Mouse (Mus musculus): ENCODE data around the gene Krt7. TPM values are rescaled to one million over a fixed set of nuclear protein-coding genes. Genes with fewer than 3 reads are reported as not detected.

Krt7 gene
- polyA plus RNA-seq, 1 experiment from 2014 or later: 1.1 TPM

DNA sequence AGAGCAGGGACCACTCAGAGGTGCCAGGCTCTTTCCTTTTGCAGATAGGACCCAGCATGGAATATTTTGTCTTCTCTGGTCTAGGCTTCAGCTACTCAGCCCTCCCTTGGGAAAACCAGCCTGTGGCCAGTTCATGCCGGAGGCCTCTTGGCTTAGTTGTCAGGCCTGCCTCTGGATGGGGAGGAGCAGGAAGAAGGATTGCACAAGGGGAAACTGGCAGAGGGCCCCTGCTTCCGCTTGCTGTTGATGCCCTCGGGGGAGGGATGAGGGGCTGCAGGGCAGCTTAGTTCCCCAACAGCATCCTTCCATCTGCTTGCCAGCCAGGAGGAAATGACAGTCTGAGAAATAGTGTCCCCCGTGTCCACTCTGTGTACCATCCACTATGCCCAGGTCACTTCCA, 36.0 kb upstream of the Krt7 start:
- Histone ChIP-seq H3K27me3 (ENCODE audit: control insufficient read depth, insufficient read depth, low read depth, low read length) (no peaks in the 10 kb centered on the region), H3K36me3 (ENCODE audit: control insufficient read depth, insufficient read depth, low read length) (no peaks in the 10 kb centered on the region), H3K4me3 (ENCODE audit: low read depth, low read length) (no peak overlapping the region), H3K9ac (ENCODE audit: low read depth, low read length) (no peak overlapping the region), H3K4me2 (ENCODE audit: low read length) (no peak overlapping the region), H3K27ac (ENCODE audit: low read length) (no peak overlapping the region), H3K9me3 (replicated peaks; ENCODE audit: control insufficient read depth, low read length, poor library complexity, severe bottlenecking) (no peaks in the 10 kb centered on the region), H3K4me1 (ENCODE audit: control insufficient read depth, insufficient read depth, low read length) (no peaks in the 10 kb centered on the region)
- no peak for ATAC-seq
- WGBS: 69% methylated on average over 4 of the region's 4 CpGs

DNA sequence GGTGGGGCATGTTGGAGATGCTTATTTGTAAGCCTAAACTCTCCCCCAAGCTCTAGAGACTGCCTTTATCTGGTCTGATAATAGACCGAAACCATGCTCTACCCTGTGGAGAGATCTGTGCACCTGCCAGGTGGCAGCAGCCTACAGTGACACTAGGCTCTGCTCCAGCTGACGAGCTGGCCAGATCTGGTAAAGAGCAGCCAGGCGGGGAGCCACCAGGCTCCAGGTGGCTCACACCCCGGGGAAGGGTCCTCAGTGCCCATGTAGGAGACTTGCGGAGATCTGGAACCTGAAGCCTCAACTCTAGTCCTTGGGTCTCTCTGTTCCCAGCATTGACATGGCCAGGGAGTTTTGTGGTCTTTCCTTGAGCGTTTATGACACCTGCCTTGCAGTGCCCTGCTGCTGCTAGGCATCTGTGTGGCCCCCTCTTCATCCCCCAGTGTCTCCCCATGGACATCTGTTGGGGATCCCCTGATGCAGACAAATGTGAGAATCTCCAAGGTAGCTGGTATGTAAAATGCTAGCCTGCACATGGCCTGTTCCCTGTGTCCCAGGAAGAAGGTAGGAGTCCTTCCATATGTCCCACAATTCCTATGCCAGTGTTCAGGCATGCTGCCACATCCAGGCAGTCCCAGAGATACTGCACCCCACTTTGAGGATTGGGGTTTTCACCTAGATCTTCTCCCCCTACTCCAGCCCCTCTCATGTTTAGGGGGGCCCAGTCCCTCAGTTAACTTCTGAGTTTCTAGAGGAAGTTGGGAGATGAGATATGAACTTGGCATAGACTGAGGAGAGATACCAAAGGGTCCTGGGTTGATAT, 34.7 kb upstream of the Krt7 start:
- Histone ChIP-seq H3K9me3 (replicated peaks; ENCODE audit: control insufficient read depth, low read length, poor library complexity, severe bottlenecking) (no peaks in the 10 kb centered on the region), H3K4me3 (ENCODE audit: low read depth, low read length) (no peak overlapping the region), H3K9ac (ENCODE audit: low read depth, low read length) (no peak overlapping the region), H3K36me3 (ENCODE audit: control insufficient read depth, insufficient read depth, low read length) (no peaks in the 10 kb centered on the region), H3K4me2 (ENCODE audit: low read length) (no peak overlapping the region), H3K27ac (ENCODE audit: low read length) (no peak overlapping the region), H3K4me1 (ENCODE audit: control insufficient read depth, insufficient read depth, low read length) (no peaks in the 10 kb centered on the region), H3K27me3 (ENCODE audit: control insufficient read depth, insufficient read depth, low read depth, low read length) (no peaks in the 10 kb centered on the region)
- ATAC-seq: no peak
- WGBS: 72% methylated on average over 6 of the region's 6 CpGs

DNA sequence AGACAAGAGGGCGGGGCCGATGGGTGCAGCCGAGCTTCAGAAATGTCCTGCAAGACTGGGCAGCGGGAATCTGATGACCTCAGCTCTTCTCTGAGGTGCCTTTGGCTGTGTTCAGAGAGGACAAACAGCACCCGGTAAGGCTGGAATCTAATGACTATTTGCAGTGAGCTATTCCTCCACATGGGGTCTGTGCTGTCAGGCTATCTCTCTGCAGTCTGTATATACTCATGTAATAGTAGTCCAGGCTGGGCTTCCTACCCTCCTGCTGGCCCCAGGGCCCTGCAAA, 34.1 kb upstream of the Krt7 start:
- H3K9me3 ChIP-seq (replicated peaks; ENCODE audit: control insufficient read depth, low read length, poor library complexity, severe bottlenecking): no peaks in the 10 kb centered on the region
- WGBS: 77% methylated on average over 5 of the region's 5 CpGs
- ATAC-seq: no peak
- no peaks in the 10 kb centered on the region for H3K27me3 ChIP-seq (ENCODE audit: control insufficient read depth, insufficient read depth, low read depth, low read length)
- H3K4me1 ChIP-seq (ENCODE audit: control insufficient read depth, insufficient read depth, low read length): no peaks in the 10 kb centered on the region
- no peaks in the 10 kb centered on the region for H3K36me3 ChIP-seq (ENCODE audit: control insufficient read depth, insufficient read depth, low read length)
- H3K9ac ChIP-seq (ENCODE audit: low read depth, low read length): no peak overlapping the region
- H3K4me2 ChIP-seq (ENCODE audit: low read length): no peak overlapping the region
- no peak overlapping the region for H3K4me3 ChIP-seq (ENCODE audit: low read depth, low read length)
- H3K27ac ChIP-seq (ENCODE audit: low read length): no peak overlapping the region

DNA sequence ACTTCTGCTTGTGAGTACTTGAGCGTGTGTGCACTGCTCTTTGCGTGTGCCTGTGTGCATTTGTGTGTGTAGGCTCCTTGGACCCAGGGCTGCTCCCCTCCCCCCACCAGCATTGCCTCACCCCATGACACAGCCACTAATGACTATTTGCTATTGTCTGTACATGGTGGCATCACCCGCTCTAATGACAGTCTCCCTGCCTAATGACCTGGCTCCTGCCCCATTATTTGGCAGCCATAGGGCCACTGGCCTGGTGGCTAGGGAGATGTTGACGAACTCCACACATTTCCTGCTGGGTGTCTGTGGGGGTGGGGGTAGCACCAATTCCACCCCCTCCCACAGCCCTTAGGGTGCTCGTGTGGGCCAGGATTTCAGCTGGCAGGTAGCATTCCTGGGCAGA, 32.2 kb upstream of the Krt7 start:
- no peak overlapping the region for H3K4me3 ChIP-seq (ENCODE audit: low read depth, low read length)
- no peaks in the 10 kb centered on the region for H3K9me3 ChIP-seq (replicated peaks; ENCODE audit: control insufficient read depth, low read length, poor library complexity, severe bottlenecking)
- WGBS: 79% methylated on average over 5 of the region's 5 CpGs

DNA sequence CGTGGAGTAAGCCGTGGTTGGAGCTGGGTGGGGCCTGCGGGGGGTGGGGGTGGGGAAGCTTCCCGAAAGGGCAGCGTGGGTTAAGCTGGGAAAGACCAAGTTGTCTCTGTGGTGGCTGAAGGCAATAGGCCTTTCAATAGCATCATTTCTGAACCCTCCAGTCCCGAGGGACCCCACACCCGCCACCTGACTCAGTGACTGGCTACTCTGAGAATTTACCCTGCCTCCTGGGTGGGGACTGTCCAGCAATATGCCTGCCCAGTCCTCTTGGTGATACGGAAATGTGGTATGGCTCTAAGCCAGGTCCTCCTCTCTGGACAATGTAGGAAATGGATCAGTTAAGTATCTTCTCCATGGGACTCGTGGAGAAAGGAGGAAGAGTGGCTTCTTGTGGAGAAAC, 29.1 kb upstream of the Krt7 start:
- no peaks in the 10 kb centered on the region for H3K9me3 ChIP-seq (replicated peaks; ENCODE audit: control insufficient read depth, low read length, poor library complexity, severe bottlenecking)
- no peaks in the 10 kb centered on the region for H3K4me1 ChIP-seq (ENCODE audit: control insufficient read depth, insufficient read depth, low read length)
- H3K27me3 ChIP-seq (ENCODE audit: control insufficient read depth, insufficient read depth, low read depth, low read length): no peaks in the 10 kb centered on the region
- no peak overlapping the region for H3K27ac ChIP-seq (ENCODE audit: low read length)
- H3K4me3 ChIP-seq (ENCODE audit: low read depth, low read length): no peak overlapping the region
- 63% methylated on average over 9 of the region's 9 CpGs for WGBS
- H3K36me3 ChIP-seq (ENCODE audit: control insufficient read depth, insufficient read depth, low read length): no peaks in the 10 kb centered on the region
- ATAC-seq: no peak
- no peak overlapping the region for H3K4me2 ChIP-seq (ENCODE audit: low read length)
- H3K9ac ChIP-seq (ENCODE audit: low read depth, low read length): no peak overlapping the region

More for the DNA sequence above, 32.2 kb upstream of the Krt7 start:
- Histone ChIP-seq H3K9ac (ENCODE audit: low read depth, low read length) (no peak overlapping the region), H3K27me3 (ENCODE audit: control insufficient read depth, insufficient read depth, low read depth, low read length) (no peaks in the 10 kb centered on the region), H3K4me1 (ENCODE audit: control insufficient read depth, insufficient read depth, low read length) (no peaks in the 10 kb centered on the region), H3K4me2 (ENCODE audit: low read length) (no peak overlapping the region), H3K36me3 (ENCODE audit: control insufficient read depth, insufficient read depth, low read length) (no peaks in the 10 kb centered on the region), H3K27ac (ENCODE audit: low read length) (no peak overlapping the region)
- no peak for ATAC-seq

DNA sequence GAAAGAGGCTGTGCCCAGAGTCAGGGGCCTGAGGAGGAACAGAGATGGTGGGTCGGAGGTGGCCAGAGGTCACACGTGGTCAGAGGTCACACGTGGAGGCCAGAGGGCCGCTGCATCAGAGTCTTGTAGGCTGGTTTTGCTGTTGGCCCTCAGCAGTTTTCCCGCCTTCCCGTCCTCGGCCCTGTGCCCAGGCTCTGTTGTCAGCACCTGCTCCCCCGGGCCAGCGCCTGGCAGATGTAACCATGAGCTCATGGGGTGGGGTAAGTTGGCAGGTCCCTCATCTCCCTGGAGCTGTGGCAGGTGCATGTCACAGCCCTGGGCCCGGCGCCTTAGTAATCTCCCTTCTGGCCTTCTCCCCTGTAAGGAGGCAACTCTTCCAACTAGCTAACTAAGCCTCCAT, 28.0 kb upstream of the Krt7 start:
- Histone ChIP-seq H3K9ac (ENCODE audit: low read depth, low read length) (no peak overlapping the region), H3K9me3 (replicated peaks; ENCODE audit: control insufficient read depth, low read length, poor library complexity, severe bottlenecking) (no peaks in the 10 kb centered on the region), H3K27me3 (ENCODE audit: control insufficient read depth, insufficient read depth, low read depth, low read length) (no peaks in the 10 kb centered on the region), H3K4me2 (ENCODE audit: low read length) (no peak overlapping the region), H3K4me3 (ENCODE audit: low read depth, low read length) (no peak overlapping the region), H3K36me3 (ENCODE audit: control insufficient read depth, insufficient read depth, low read length) (no peaks in the 10 kb centered on the region), H3K27ac (ENCODE audit: low read length) (no peak overlapping the region), H3K4me1 (ENCODE audit: control insufficient read depth, insufficient read depth, low read length) (no peaks in the 10 kb centered on the region)
- no peak for ATAC-seq
- 76% methylated on average over 11 of the region's 11 CpGs for WGBS

DNA sequence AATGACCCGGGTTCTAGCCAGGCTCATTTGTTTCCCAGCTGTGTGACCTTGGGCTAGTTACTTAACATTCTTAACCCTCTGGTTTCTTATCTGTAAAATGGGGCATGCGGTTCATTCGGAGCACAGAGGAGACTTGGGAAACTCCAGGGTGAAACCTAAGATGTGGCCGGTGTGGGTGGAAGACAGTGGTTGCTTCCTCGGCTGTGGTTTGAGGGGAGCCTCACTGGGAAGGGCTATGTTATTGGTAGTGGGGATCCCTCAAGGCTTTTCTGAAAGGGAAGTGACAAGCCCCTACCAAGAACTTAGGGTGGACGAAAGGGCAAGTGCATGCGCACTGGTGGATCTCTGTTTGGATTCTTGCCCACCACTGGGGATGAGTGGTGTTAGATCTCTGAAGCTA, 26.2 kb upstream of the Krt7 start:
- Histone ChIP-seq H3K9ac (ENCODE audit: low read depth, low read length) (no peak overlapping the region), H3K36me3 (ENCODE audit: control insufficient read depth, insufficient read depth, low read length) (no peaks in the 10 kb centered on the region), H3K27me3 (ENCODE audit: control insufficient read depth, insufficient read depth, low read depth, low read length) (no peaks in the 10 kb centered on the region), H3K9me3 (replicated peaks; ENCODE audit: control insufficient read depth, low read length, poor library complexity, severe bottlenecking) (no peaks in the 10 kb centered on the region), H3K27ac (ENCODE audit: low read length) (no peak overlapping the region), H3K4me1 (ENCODE audit: control insufficient read depth, insufficient read depth, low read length) (no peaks in the 10 kb centered on the region), H3K4me3 (ENCODE audit: low read depth, low read length) (no peak overlapping the region), H3K4me2 (ENCODE audit: low read length) (no peak overlapping the region)
- ATAC-seq: no peak
- WGBS: 83% methylated on average over 7 of the region's 7 CpGs

DNA sequence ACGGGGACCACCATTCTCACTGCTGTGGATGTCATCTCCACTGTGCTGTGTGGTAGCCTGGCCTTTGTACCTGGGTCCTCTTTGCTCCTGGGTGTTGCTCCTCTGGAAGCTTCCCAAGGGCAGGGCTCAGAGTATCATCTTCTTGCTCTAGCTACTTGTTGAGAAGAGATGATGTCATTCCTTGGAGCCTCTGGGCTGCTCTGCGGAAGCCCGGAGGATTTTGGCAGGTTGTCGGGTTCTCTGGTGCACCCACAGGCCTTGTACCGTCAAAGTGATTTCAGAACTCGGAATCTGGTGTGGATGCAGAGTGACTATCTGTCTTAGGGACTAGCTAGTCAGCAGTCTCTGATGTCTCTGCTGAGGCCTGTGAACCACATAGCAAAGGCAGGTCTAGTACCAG, 25.8 kb upstream of the Krt7 start:
- no peaks in the 10 kb centered on the region for H3K9me3 ChIP-seq (replicated peaks; ENCODE audit: control insufficient read depth, low read length, poor library complexity, severe bottlenecking)
- 87% methylated on average over 6 of the region's 6 CpGs for WGBS

DNA sequence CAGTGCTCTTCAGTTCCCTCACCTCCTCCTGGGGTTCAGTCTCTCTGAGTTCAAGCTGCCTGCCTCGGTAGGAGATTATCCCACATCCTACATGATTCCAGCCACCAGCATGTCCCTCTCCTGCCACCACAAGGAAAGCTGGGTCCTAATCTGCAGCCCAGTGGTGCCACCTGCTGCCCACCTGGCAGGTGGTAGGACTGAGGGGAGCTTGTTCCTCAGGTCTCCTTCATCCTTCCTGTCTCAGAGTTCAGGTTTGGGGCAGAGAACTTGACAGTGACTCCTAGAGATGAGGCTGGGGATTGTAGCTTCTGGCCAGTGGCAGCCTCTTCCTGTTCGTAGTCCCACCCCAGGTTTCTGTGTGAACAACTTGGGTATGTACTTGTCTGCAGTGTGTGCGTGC, 23.7 kb upstream of the Krt7 start:
- Histone ChIP-seq H3K27me3 (ENCODE audit: control insufficient read depth, insufficient read depth, low read depth, low read length) (no peaks in the 10 kb centered on the region), H3K4me3 (ENCODE audit: low read depth, low read length) (no peak overlapping the region), H3K4me2 (ENCODE audit: low read length) (no peak overlapping the region), H3K9me3 (replicated peaks; ENCODE audit: control insufficient read depth, low read length, poor library complexity, severe bottlenecking) (no peaks in the 10 kb centered on the region), H3K36me3 (ENCODE audit: control insufficient read depth, insufficient read depth, low read length) (no peaks in the 10 kb centered on the region), H3K4me1 (ENCODE audit: control insufficient read depth, insufficient read depth, low read length) (no peaks in the 10 kb centered on the region), H3K27ac (ENCODE audit: low read length) (no peak overlapping the region), H3K9ac (ENCODE audit: low read depth, low read length) (no peak overlapping the region)
- 60% methylated on average over 3 of the region's 3 CpGs for WGBS
- no peak for ATAC-seq

More for the DNA sequence above, 25.8 kb upstream of the Krt7 start:
- no peak overlapping the region for H3K9ac ChIP-seq (ENCODE audit: low read depth, low read length)
- no peaks in the 10 kb centered on the region for H3K36me3 ChIP-seq (ENCODE audit: control insufficient read depth, insufficient read depth, low read length)
- no peaks in the 10 kb centered on the region for H3K4me1 ChIP-seq (ENCODE audit: control insufficient read depth, insufficient read depth, low read length)
- H3K27me3 ChIP-seq (ENCODE audit: control insufficient read depth, insufficient read depth, low read depth, low read length): no peaks in the 10 kb centered on the region
- no peak overlapping the region for H3K27ac ChIP-seq (ENCODE audit: low read length)
- H3K4me3 ChIP-seq (ENCODE audit: low read depth, low read length): no peak overlapping the region
- H3K4me2 ChIP-seq (ENCODE audit: low read length): no peak overlapping the region
- ATAC-seq: no peak

Measured in midbrain, embryonic 16.5 days (tissue).